Mouse (Mus musculus): ENCODE measurements around the gene Arl16. TPM values are rescaled to one million over a fixed set of nuclear protein-coding genes. Genes with fewer than 3 reads are reported as not detected.
"Not testable (repeated sequence)": the region's sequence is repeated elsewhere in the genome, so short reads cannot be mapped to it uniquely, and the experiment has no call there.

Gene Arl16
- total RNA-seq (2015): 13.8 and 19.8 TPM in 2 replicates
- total RNA-seq (2017): 18.8 and 20.2 TPM in 2 replicates

- peak; percentile 97 for ATAC-seq (replicated peaks; ENCODE audit: poor library complexity)
Measured at GRCm38 (mm10) chr11:120467051-120467735, at the start of gene Arl16. Gene Arl16, minus strand, starts transcription at chr11:120467607.

- ATAC-seq (replicated peaks; ENCODE audit: poor library complexity): no peak
Measured at GRCm38 (mm10) chr11:120517147-120517546, 49.7 kb upstream of the Arl16 start.

- peak; percentile 70 for ATAC-seq (replicated peaks; ENCODE audit: poor library complexity)
Measured at GRCm38 (mm10) chr11:120515611-120516010, 48.2 kb upstream of the Arl16 start.

- not testable (repeated sequence) for ATAC-seq (replicated peaks; ENCODE audit: poor library complexity)
Measured at GRCm38 (mm10) chr11:120514262-120514661, 46.9 kb upstream of the Arl16 start.

- no peak for ATAC-seq (replicated peaks; ENCODE audit: poor library complexity)
Measured at GRCm38 (mm10) chr11:120512790-120513453, 45.5 kb upstream of the Arl16 start.

- peak; percentile 82 for ATAC-seq (replicated peaks; ENCODE audit: poor library complexity)
Measured at GRCm38 (mm10) chr11:120510375-120511030, 43.1 kb upstream of the Arl16 start.

GRCm38 (mm10) chr11:120509940-120510339 is 42.5 kb upstream of the Arl16 start:
- ATAC-seq (replicated peaks; ENCODE audit: poor library complexity): no peak

GRCm38 (mm10) chr11:120508290-120508870 is 41.0 kb upstream of the Arl16 start:
- no peak for ATAC-seq (replicated peaks; ENCODE audit: poor library complexity)

- no peak for ATAC-seq (replicated peaks; ENCODE audit: poor library complexity)
Measured at GRCm38 (mm10) chr11:120507611-120508289, 40.3 kb upstream of the Arl16 start.

- peak; percentile 63 for ATAC-seq (replicated peaks; ENCODE audit: poor library complexity)
Measured at GRCm38 (mm10) chr11:120506899-120507298, 39.5 kb upstream of the Arl16 start.

- no peak for ATAC-seq (replicated peaks; ENCODE audit: poor library complexity)
Measured at GRCm38 (mm10) chr11:120505661-120506060, 38.3 kb upstream of the Arl16 start.

GRCm38 (mm10) chr11:120501701-120502100 is 34.3 kb upstream of the Arl16 start:
- no peak for ATAC-seq (replicated peaks; ENCODE audit: poor library complexity)

- ATAC-seq (replicated peaks; ENCODE audit: poor library complexity): no peak
Measured at GRCm38 (mm10) chr11:120501018-120501417, 33.6 kb upstream of the Arl16 start.

- no peak for ATAC-seq (replicated peaks; ENCODE audit: poor library complexity)
Measured at GRCm38 (mm10) chr11:120500357-120500756, 33.0 kb upstream of the Arl16 start.

- ATAC-seq (replicated peaks; ENCODE audit: poor library complexity): no peak
Measured at GRCm38 (mm10) chr11:120499894-120500293, 32.5 kb upstream of the Arl16 start.

- no peak for ATAC-seq (replicated peaks; ENCODE audit: poor library complexity)
Measured at GRCm38 (mm10) chr11:120498891-120499290, 31.5 kb upstream of the Arl16 start.

GRCm38 (mm10) chr11:120498226-120498625 is 30.8 kb upstream of the Arl16 start:
- ATAC-seq (replicated peaks; ENCODE audit: poor library complexity): no peak

GRCm38 (mm10) chr11:120497436-120497835 is 30.0 kb upstream of the Arl16 start:
- ATAC-seq (replicated peaks; ENCODE audit: poor library complexity): no peak

- ATAC-seq (replicated peaks; ENCODE audit: poor library complexity): no peak
Measured at GRCm38 (mm10) chr11:120493911-120494310, 26.5 kb upstream of the Arl16 start.

- no peak for ATAC-seq (replicated peaks; ENCODE audit: poor library complexity)
Measured at GRCm38 (mm10) chr11:120493351-120493750, 25.9 kb upstream of the Arl16 start.

- no peak for ATAC-seq (replicated peaks; ENCODE audit: poor library complexity)
Measured at GRCm38 (mm10) chr11:120492878-120493203, 25.4 kb upstream of the Arl16 start.

Measured in megakaryocyte progenitor cell, adult 5-6 weeks (primary cell).